Mouse (Mus musculus): ENCODE measurements at regions not wholly inside any gene's neighbourhood (a gene's known extent, or its start where the extent isn't known, plus 50 kb on each side); places are given as distances from the start of the nearest gene placed in this dataset.

DNA sequence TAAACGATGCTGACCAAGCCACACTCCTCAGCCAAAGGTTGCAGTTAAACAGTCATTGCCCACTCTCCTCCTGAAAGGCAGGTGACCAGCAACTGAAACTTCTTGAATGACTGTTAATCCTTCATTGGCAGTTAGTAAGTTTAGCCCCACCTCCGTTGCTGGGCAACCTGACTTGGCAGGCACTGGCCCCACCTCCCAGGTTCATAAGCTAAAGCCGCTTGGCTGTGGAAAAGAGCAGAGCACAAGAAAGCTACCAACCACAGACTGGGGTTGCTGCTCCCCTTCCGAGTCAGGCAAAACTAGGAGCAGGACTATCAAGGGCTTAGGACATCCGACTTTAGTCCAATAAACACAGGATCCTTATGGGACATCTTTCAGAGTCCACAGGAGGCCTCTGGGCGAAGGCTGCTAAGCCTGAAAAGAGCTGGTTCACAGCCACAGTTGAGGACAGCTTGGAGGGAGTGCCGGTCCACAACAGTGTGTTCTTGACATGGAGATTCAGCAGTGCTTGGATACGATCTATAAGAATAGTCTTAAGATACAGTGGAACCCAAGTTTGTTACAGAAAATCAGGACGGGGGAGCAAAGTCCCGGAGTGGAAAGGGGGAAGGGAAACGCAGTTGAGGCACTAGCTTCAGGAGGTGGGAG lies 67.7 kb upstream of the Kcnma1 start:
- DNase-seq (ENCODE audit: low spot score): no peak

DNA sequence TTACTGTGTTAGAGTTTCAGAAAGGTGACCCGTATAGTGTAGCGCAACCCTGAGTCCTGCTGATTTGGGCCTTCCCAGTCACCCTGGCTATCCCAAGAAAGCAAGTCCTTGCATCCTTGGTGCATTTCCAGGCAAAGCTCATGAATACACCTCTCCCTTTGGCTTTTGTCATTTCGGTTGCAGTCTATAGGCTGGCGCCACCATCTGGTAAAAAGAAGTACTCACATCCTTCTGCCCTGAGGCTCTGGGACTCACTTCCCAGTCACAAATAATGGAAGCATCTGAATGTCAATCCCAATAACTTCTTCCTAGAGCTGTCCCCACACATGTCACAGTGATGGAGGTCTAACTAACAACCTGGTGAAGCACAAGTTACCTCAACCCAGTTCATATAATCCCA lies 54.4 kb upstream of the Kcnma1 start:
- DNase-seq (ENCODE audit: low spot score): no peak

DNA sequence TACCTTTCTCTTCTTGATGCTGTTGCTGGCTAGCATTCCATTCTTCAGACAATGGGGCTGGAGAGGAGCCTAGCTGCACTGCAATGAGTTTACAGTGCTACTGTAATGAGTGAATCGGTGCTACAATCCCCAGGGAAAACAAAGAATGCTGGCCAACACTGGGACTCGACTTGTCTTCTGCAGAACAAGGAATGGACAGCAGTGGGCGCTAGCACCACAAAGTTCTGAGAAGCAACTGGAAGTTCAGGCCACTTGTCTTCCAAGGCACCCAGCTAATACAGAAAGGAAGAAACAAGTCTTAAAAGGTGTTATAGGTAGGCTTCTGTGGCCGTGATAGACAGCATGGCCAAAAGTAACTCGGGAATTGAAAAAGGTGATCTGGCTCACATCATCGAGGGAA lies 53.4 kb upstream of the Kcnma1 start:
- peak; percentile 62 for DNase-seq (ENCODE audit: low spot score)

DNA sequence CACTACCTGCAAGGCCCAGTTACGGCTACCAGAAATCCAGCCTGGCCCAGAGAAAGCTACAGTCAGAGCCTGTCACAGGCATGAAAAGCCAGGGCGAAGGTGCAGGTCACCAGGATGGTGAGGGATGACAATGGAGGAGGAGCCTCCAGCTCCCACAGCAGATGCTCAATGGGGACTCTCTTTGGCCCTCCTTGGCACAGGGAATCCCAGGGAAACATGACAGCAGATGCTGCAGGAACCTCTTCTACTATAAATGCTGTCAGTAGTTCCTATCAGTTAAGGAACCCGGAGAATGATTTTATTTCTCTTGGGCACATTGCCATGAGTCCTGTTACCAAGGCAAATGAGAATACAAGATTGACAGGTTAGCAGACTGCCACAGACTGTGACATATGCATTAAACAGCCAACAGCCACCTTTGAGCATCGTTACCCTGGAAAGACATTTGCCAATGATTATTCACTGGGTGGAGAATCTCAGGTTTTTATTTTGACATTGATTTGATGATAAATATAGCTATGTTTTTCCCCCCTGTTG lies 51.0 kb upstream of the Kcnma1 start:
- DNase-seq (ENCODE audit: low spot score): no peak

All from urinary bladder, postnatal 25 days (tissue).